Mouse (Mus musculus) midbrain, embryonic 16.5 days (tissue): ENCODE data around the gene Ofcc1. TPM values are rescaled to one million over a fixed set of nuclear protein-coding genes. Genes with fewer than 3 reads are reported as not detected.

Experiments used
- ATAC-seq: fragments of 200-750 bp; cut with Nextera tagmentation; 2 replicates; pipeline ENCODE4 v1.8.0; 2017; ENCODE audit warnings: moderate TSS enrichment
- H3K27ac ChIP-seq: fragments of 300-500 bp; sonication (generic); 2 replicates; pipeline ENCODE4 v1.5.1; 2014; ENCODE audit warnings: mild to moderate bottlenecking, low read length, mixed read lengths
- H3K27me3 ChIP-seq: fragments of 300-500 bp; sonication (generic); 2 replicates; pipeline ENCODE4 v1.6.1; 2014; ENCODE audit warnings: low read depth, low read length, mixed read lengths; ENCODE audit not compliant: control insufficient read depth, insufficient read depth
- H3K36me3 ChIP-seq: fragments of 300-500 bp; sonication (generic); 2 replicates; pipeline ENCODE4 v1.6.1; 2014; ENCODE audit warnings: mild to moderate bottlenecking, low read length, moderate library complexity, mixed read lengths; ENCODE audit not compliant: control insufficient read depth, insufficient read depth
- H3K4me1 ChIP-seq: fragments of 300-500 bp; sonication (generic); 2 replicates; pipeline ENCODE4 v1.6.1; 2014; ENCODE audit warnings: mild to moderate bottlenecking, low read length, mixed read lengths; ENCODE audit not compliant: control insufficient read depth, insufficient read depth
- H3K4me2 ChIP-seq: fragments of 300-500 bp; sonication (generic); 2 replicates; pipeline ENCODE4 v1.6.1; 2014; ENCODE audit warnings: mild to moderate bottlenecking, low read length, mixed read lengths
- H3K4me3 ChIP-seq: fragments of 300-500 bp; sonication (generic); 2 replicates; pipeline ENCODE4 v1.5.1; 2014; ENCODE audit warnings: low read depth, mild to moderate bottlenecking, low read length, moderate library complexity, mixed read lengths
- H3K9ac ChIP-seq: fragments of 300-500 bp; sonication (generic); 2 replicates; pipeline ENCODE4 v1.6.1; 2014; ENCODE audit warnings: low read depth, low read length, mixed read lengths
- H3K9me3 ChIP-seq: fragments of 300-500 bp; sonication (generic); replicated peaks from 2 replicates; pipeline ENCODE4 v1.6.1; 2014; ENCODE audit warnings: mild to moderate bottlenecking, low read length, mixed read lengths; ENCODE audit not compliant: control insufficient read depth, poor library complexity, severe bottlenecking
- WGBS: fragments of 180-500 bp; shearing (Covaris S2); extraction: QIAGEN DNeasy Blood & Tissue Kit; methylation state at CpG from one replicate; pipeline ENCODE4 v1.1.7; 2014; 5-methylcytosine and 5-hydroxymethylcytosine counted together
- polyA plus RNA-seq: library from polyadenylated mRNA; unstranded; fragments of >200 nt; fragmentation: Nextera tagmentation; extraction: Ambion mirVana; gene quantifications from 2 replicates; pipeline ENCODE4 v1.2.1, GENCODE M21; 2015

Ofcc1 gene
- polyA plus RNA-seq, 1 experiment from 2014 or later = 0.06 TPM

GRCm38 (mm10) chr13:40155466-40155865, 205.8 kb downstream of the Ofcc1 start:
- H3K4me3 ChIP-seq = no peak overlapping the region
- H3K4me2 ChIP-seq = no peak overlapping the region
- H3K4me1 ChIP-seq = no peaks in the 10 kb centered on the region; the same call in 1 of the 2 replicates
- no peak overlapping the region for H3K9ac ChIP-seq
- no peaks in the 10 kb centered on the region for H3K36me3 ChIP-seq
- ATAC-seq = no peak
- H3K9me3 ChIP-seq = no peaks in the 10 kb centered on the region
- no peaks in the 10 kb centered on the region for H3K27me3 ChIP-seq
- 26% methylated on average over 3 of the region's 3 CpGs for WGBS
- H3K27ac ChIP-seq = no peak overlapping the region

- Histone ChIP-seq H3K4me3 (no peak overlapping the region), H3K9me3 (no peaks in the 10 kb centered on the region), H3K27ac (no peak overlapping the region), H3K36me3 (no peaks in the 10 kb centered on the region), H3K4me1 (no peaks in the 10 kb centered on the region), H3K27me3 (no peaks in the 10 kb centered on the region), H3K9ac (no peak overlapping the region), H3K4me2 (no peak overlapping the region)
- 78% methylated on average over 4 of the region's 4 CpGs for WGBS
- ATAC-seq = no peak
These were observed 221.3 kb downstream of the Ofcc1 start for GRCm38 (mm10) chr13:40139906-40140305.

GRCm38 (mm10) chr13:40136096-40136495, 225.2 kb downstream of the Ofcc1 start:
- Histone ChIP-seq H3K4me2 (no peak overlapping the region), H3K4me1 (no peaks in the 10 kb centered on the region), H3K4me3 (no peak overlapping the region), H3K36me3 (no peaks in the 10 kb centered on the region), H3K9me3 (no peaks in the 10 kb centered on the region), H3K27me3 (no peaks in the 10 kb centered on the region), H3K9ac (no peak overlapping the region), H3K27ac (no peak overlapping the region)
- ATAC-seq = no peak
- WGBS = 26% methylated on average over 3 of the region's 3 CpGs

- H3K4me1 ChIP-seq = no peaks in the 10 kb centered on the region
- H3K4me2 ChIP-seq = no peak overlapping the region
- no peaks in the 10 kb centered on the region for H3K27me3 ChIP-seq
- H3K27ac ChIP-seq = no peak overlapping the region
- no peaks in the 10 kb centered on the region for H3K9me3 ChIP-seq
- H3K9ac ChIP-seq = no peak overlapping the region
- 76% methylated on average over 12 of the region's 12 CpGs for WGBS
- H3K4me3 ChIP-seq = no peak overlapping the region
- no peaks in the 10 kb centered on the region for H3K36me3 ChIP-seq
- ATAC-seq = no peak
These were observed 225.6 kb downstream of the Ofcc1 start for GRCm38 (mm10) chr13:40135670-40136069.

- H3K27me3 ChIP-seq = no peaks in the 10 kb centered on the region
These were observed 237.4 kb downstream of the Ofcc1 start for GRCm38 (mm10) chr13:40123868-40124267.

GRCm38 (mm10) chr13:40112336-40112735, 248.9 kb downstream of the Ofcc1 start:
- no peak overlapping the region for H3K4me3 ChIP-seq
- no peaks in the 10 kb centered on the region for H3K27me3 ChIP-seq
- no peak overlapping the region for H3K4me2 ChIP-seq
- no peaks in the 10 kb centered on the region for H3K36me3 ChIP-seq
- WGBS = 60% methylated on average over 2 of the region's 2 CpGs
- H3K27ac ChIP-seq = no peak overlapping the region
- no peaks in the 10 kb centered on the region for H3K4me1 ChIP-seq
- no peak overlapping the region for H3K9ac ChIP-seq
- ATAC-seq = no peak
- no peaks in the 10 kb centered on the region for H3K9me3 ChIP-seq

More at GRCm38 (mm10) chr13:40123868-40124267, 237.4 kb downstream of the Ofcc1 start:
- H3K27ac ChIP-seq = no peak overlapping the region
- ATAC-seq = no peak
- H3K4me1 ChIP-seq = no peaks in the 10 kb centered on the region
- no peak overlapping the region for H3K4me2 ChIP-seq
- 85% methylated on average over 2 of the region's 2 CpGs for WGBS
- no peaks in the 10 kb centered on the region for H3K36me3 ChIP-seq
- no peak overlapping the region for H3K4me3 ChIP-seq
- H3K9ac ChIP-seq = no peak overlapping the region
- H3K9me3 ChIP-seq = no peaks in the 10 kb centered on the region

- Histone ChIP-seq H3K9me3 (no peaks in the 10 kb centered on the region), H3K27me3 (no peaks in the 10 kb centered on the region), H3K4me1 (no peaks in the 10 kb centered on the region), H3K36me3 (no peaks in the 10 kb centered on the region), H3K4me3 (no peak overlapping the region), H3K4me2 (no peak overlapping the region), H3K27ac (no peak overlapping the region), H3K9ac (no peak overlapping the region)
- ATAC-seq = no peak
- WGBS = 92% methylated on average over 4 of the region's 4 CpGs
These were observed 285.0 kb downstream of the Ofcc1 start for GRCm38 (mm10) chr13:40076236-40076635.

GRCm38 (mm10) chr13:40074850-40075416, 286.3 kb downstream of the Ofcc1 start:
- no peak overlapping the region for H3K27ac ChIP-seq
- H3K4me2 ChIP-seq = no peak overlapping the region
- ATAC-seq = no peak
- WGBS = 45% methylated on average over 3 of the region's 3 CpGs
- H3K9ac ChIP-seq = no peak overlapping the region
- no peaks in the 10 kb centered on the region for H3K27me3 ChIP-seq
- H3K4me3 ChIP-seq = no peak overlapping the region
- no peaks in the 10 kb centered on the region for H3K4me1 ChIP-seq
- no peaks in the 10 kb centered on the region for H3K9me3 ChIP-seq
- no peaks in the 10 kb centered on the region for H3K36me3 ChIP-seq

- no peak overlapping the region for H3K4me3 ChIP-seq
- H3K36me3 ChIP-seq = no peaks in the 10 kb centered on the region
- H3K9me3 ChIP-seq = no peaks in the 10 kb centered on the region
- no peak overlapping the region for H3K27ac ChIP-seq
- no peaks in the 10 kb centered on the region for H3K27me3 ChIP-seq
- H3K4me2 ChIP-seq = no peak overlapping the region
- 87% methylated on average over 1 of the region's 1 CpGs for WGBS
- no peak overlapping the region for H3K9ac ChIP-seq
- no peak for ATAC-seq
- no peaks in the 10 kb centered on the region for H3K4me1 ChIP-seq
These were observed 291.2 kb downstream of the Ofcc1 start for GRCm38 (mm10) chr13:40070004-40070403.
